Mouse (Mus musculus) embryo, embryonic 10.5 days (tissue): ENCODE results near the gene Dst.
A peak's percentile ranks its signal among the peaks of the same experiment; 100 is the strongest.

ENCODE experiments used
- DNase-seq: peaks from one replicate; pipeline ENCODE4 v3.0.0-alpha.2; 2015; ENCODE audit warnings: low spot score

The Dst gene

GRCm38 (mm10) chr1:34103176-34103575 is 195.2 kb downstream of the Dst start:
- DNase-seq, result no peak

- DNase-seq, result peak; percentile 73
These were observed 195.7 kb downstream of the Dst start for GRCm38 (mm10) chr1:34103713-34104172.

- no peak for DNase-seq
These were observed 196.8 kb downstream of the Dst start for GRCm38 (mm10) chr1:34104846-34105245.

DNA sequence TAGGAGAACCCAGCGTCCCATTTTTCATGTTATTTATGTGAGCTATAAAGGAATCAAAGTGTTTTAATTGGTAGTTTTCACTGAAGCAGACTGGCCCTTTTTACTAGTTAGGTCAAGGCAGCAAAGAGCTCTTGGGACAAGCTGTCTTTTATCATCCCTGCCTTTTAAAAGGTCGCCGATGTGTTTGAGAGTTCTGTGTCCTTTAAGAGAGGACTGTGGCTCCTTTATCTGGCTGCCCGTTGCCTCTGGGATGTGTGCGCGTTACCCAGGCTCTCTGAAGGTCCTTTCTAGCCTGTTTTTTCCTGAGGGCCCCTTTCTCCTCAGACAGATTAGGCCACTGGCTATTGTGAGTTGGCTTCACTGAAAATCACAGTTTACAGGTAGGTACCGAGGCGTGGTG is 198.6 kb downstream of the Dst start:
- DNase-seq, result peak; percentile 59

DNA sequence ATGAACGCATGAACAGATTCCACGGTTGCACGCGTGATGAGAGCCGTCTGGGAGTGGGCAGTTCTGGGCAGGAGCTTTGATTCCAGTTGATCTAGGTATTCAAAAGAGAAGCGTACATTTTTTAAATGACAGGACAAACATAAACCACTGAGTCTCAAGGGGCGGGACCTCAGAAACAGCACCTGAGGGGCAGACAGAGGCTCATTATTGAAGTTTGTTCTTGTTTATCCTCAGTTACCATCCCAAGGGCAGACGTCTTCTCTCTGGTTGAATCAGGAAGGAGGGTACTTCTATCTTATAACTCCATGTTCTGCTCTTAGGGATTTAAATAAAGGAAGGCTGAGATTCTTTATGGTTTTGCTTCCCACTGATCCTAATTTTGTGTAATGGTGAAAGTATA is 199.1 kb downstream of the Dst start:
- no peak for DNase-seq

DNA sequence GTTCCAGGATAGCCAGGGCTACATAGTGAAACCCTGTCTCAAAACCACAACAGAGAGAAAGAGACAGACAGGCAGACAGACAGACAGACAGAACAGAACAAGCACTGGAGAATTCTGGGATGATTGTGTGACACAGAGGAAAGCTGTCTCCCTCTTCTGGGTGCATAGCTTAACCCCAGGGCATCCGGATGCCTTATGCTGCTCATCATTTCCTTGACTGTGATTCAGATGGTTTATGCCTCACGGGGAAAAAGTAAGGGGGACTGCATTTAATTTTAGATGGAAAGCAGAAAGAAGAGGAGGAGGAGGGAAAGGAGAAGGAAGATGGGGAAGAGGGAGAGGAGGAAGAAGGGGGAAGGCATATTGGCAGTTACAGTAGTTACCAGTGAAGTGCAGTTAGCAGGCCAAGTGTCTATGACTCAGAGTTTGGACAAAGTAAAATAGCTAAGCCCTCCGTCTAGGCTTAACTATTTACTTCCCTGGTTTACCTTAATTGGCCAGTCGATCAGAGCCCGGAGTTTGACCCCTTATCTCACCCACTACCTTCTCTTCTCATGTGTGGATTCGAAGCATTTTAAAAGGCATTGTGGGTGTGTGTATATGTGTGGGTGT is 201.7 kb downstream of the Dst start:
- no peak for DNase-seq

- DNase-seq, result no peak
These were observed 202.8 kb downstream of the Dst start for GRCm38 (mm10) chr1:34110862-34111261.

GRCm38 (mm10) chr1:34111954-34112353 is 203.9 kb downstream of the Dst start:
- DNase-seq, result no peak

- DNase-seq, result no peak
These were observed 208.4 kb downstream of the Dst start for GRCm38 (mm10) chr1:34116444-34116843.

DNA sequence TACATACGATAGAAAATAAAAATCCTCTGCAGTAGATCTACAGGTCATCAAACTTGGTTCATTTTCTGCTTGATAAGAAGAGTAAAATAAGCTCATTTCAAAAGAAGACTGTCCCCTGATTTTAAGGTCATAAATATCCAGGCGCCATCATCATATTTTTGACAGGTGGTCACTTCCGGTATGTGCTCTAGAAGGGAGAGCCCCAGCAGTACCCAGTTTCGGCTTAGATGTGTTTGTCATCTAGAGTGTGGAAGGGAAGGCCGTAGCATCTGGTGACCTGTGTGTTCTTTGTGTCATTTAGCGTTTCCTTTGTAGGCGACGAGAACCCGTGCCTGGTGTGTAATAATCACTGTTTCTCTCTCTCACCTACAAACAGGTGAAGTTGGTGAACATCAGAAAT is 209.0 kb downstream of the Dst start:
- DNase-seq, result no peak

DNA sequence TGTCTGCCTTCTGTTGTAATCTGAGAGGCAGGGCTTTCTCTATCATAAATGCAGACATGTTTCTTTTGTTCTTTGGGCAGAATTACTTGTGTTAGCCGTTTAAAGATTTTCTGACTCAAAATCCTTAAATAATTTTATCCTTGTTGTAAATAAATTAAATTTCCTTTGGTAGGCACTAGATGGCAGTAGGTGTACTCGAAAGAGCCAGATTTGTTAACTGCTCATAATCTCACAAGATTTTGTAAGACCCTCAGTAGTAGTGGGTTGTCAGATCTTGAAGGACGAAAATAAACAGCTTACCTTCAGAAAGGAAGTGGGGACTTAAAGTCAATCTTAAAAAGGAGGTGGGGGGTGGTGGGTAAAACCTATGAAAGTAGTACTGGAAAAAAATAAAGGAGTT is 209.7 kb downstream of the Dst start:
- peak; percentile 52 for DNase-seq

DNA sequence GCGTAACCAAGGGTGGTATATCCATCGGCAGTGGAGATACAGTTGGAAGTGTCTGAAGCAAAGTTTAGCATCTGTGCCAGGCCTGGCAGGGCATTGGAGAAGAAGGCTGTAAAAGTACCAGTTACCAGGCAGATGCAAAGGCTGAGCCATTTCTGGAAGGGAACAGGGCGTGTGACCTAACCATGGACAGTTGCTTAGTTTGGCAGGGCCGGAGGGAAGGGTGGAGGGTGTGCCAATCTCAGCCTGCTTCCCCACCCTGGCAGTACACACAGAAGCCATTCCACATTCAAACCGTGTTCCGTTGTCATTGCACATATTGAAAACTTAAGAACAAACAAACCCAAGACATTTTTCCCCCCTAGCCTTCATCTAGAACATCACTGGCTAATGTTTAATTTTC is 212.0 kb downstream of the Dst start:
- DNase-seq, result no peak

DNA sequence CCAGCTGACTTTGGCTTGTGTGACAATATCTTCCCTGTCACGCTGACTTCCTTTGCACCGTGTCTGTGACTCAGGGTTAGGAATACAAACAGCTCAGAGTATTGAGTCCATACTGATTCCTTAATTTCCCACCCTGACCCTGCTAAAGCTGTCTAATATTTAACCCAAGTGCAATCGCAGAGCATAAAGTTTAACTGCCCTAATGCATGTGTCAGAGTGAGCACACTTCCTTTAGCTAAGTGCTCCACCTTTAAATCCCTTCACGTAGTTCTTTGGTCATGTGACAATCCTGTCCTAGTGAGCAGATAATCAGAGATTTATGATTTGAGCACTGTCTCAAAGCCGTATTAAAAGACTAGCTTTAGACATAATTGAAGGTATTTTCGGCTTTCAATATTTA is 212.6 kb downstream of the Dst start:
- DNase-seq, result no peak

DNA sequence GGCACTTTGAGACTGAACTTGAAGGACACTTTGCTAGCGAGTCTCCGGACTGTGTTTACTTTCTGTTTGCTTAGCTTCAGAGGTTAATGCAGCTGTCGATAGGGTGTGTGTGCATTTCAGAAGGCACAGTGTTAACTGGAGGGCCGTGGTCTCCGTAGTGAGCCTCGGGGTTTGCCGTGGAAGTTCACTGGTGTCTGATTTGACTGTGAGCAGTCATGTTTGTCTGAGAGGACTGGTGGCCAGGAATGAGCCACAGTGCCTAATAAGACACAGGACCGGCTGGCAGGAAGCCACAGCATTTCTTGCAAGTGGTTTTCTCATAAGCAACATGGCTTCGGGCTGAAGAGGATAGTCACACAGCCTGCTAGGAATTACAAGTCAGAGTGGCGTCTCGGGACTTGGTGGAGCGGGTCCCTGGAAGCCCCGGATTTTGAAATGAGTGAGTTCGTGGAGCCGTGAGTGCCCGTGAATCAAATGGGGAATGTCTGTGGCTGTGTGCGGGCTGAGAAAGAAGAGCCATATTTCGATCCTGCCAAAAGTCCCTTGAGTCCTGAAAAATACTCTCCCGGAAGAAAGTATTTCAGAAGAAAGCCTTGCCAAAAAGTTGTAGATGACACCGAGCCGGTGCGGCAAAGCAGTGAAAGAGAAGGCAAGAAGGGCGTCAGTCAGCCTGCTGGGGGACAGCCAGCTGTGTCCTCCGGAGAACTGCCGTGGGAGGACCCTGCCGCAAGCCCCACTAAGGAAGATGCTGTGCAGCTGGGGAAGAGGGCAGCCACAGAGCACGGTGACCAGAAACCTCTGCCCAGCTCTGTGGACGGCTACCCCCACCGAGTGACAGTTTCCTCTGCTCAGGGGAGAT is 213.4 kb downstream of the Dst start:
- no peak for DNase-seq

DNA sequence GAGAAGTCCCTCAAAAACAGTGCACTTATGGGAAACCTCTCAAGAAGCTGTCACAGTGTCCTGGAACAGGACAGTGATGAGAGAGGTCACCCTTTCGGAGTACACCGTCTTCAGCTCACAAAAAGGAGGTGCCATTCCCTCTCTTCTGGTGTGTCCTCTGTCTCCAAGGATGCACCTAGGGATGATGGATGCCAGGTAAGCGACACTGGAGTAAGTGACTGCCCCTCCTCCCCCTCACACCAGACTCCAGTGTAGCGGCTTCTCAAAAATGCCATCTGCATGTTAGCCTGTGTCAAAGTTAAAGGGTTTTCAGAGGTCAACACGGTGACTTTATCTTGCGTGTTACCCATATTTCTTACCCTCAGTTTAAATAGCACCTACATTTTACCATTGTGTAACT is 214.2 kb downstream of the Dst start:
- no peak for DNase-seq

GRCm38 (mm10) chr1:34122905-34123304 is 214.9 kb downstream of the Dst start:
- no peak for DNase-seq

- no peak for DNase-seq
These were observed 215.3 kb downstream of the Dst start for GRCm38 (mm10) chr1:34123334-34123733.

DNA sequence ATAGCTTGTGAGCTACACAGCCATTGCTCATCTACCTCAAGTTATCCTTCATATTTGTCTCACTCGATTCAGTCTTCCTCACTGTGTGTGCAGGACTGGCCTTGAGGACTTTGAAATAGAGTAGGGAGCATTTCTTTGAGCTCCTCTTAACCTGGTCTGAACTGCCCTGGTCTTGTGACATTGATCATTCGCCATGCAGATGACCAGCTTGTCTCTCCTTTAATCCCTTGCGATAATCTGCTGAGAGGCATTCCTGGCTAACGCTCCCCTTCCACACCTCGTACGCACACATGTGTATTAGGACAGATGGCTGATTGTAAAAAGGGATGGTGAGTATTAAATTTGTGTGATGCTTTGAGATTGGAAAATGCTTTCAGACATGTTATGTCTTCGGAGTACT is 216.4 kb downstream of the Dst start:
- no peak for DNase-seq

DNA sequence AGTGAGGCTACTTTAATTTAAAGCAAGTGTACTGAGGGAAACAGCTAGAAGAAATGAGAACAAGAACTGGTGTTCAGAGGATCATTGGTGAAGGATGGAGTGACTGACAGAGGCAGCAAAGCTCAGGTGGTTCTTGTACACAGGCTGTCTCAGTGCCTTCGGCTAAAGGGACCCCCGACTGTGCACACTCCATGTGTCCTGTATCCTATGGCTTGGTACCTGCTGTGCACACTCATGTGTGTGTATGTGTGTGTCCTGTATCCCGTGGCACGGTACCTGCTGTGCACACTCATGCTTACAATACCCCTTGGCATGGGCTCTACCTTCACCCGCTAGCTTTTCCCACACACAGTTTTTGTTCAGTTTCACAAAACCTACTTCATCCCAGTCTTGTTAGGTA is 217.1 kb downstream of the Dst start:
- DNase-seq, result no peak

- DNase-seq, result peak; percentile 29
These were observed 219.9 kb downstream of the Dst start for GRCm38 (mm10) chr1:34127714-34128474.

GRCm38 (mm10) chr1:34128796-34129195 is 220.8 kb downstream of the Dst start:
- DNase-seq, result no peak

GRCm38 (mm10) chr1:34129691-34130090 is 221.7 kb downstream of the Dst start:
- no peak for DNase-seq

- DNase-seq, result no peak
These were observed 222.8 kb downstream of the Dst start for GRCm38 (mm10) chr1:34130804-34131203.
